Mouse (Mus musculus): Measurements from ENCODE around the gene Gm47996. TPM values are rescaled to one million over a fixed set of nuclear protein-coding genes. Genes with fewer than 3 reads are reported as not detected.
"Not testable (repeated sequence)": the region's sequence is repeated elsewhere in the genome, so short reads cannot be mapped to it uniquely, and the experiment has no call there.

Gene Gm47996
- not detected in 2 replicates for polyA plus RNA-seq (2012; ENCODE audit: insufficient read depth, low replicate concordance)

DNA sequence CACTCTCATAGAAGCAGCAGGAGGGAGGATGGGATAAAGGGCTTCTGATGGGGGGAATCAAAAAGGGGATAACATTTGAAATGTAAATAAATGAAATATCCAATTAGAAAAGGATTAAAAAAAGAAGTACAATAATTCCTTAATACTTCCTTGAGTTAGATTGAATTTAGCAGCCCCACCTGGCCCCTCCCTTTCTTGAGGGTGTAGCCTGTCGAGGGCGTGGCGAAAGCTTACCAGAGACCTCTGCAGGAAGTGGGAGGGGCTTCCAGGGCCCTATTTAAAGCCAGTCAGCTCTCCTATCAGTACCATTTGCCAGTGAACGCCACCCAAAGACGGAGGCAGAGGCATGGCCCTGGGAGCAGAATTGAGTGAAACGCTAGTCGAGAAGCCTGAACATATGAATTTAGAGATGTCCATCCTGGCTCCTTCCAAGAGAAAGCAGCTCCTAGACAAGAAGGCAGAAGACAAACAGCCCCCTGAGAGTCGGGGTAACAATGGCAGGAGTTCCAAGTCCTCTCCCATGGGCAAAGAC is at the start of gene Gm47996:
Gene Gm47996, plus strand, starts transcription at position 308 of the 532 bp plus-strand sequence.
- H3K9me3 ChIP-seq; H3K4me3 ChIP-seq (replicated peaks); H3K4me1 ChIP-seq; H3K36me3 ChIP-seq (replicated peaks; ENCODE audit: low read length); H3K27me3 ChIP-seq (replicated peaks): not testable (repeated sequence)

DNA sequence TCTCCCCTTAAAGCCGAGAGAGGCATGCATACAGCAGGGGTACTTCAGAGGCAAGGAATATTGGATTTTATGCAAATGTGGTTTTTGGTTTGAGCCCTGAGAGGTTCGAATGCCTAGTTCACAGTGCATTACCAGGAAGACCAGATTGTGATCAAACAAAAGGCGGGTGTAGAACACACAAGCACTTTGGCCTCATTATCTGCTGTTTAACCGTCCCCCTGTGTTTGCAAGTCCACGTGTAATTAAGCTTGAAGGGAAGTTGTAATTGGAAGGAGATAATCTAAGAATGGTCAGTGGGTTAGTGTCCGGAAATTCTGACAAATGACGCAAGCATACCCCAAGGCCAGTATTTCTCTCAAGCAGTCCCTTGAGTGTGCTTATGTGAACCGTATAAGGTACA is 43.9 kb upstream of the Gm47996 start:
- TF ChIP-seq GATA1 (IDR thresholded peaks at IDR 0.05; ENCODE audit: borderline replicate concordance, low read length) (no peak), FLI1 (IDR thresholded peaks at IDR 0.05; ENCODE audit: low read length) (no peak)
- Histone ChIP-seq H3K4me3 (replicated peaks) (no peak overlapping the region), H3K9me3 (no peaks in the 10 kb centered on the region), H3K27me3 (replicated peaks) (no peaks in the 10 kb centered on the region), H3K4me1 (peaks cover 7% of the 10 kb centered on the region), H3K36me3 (replicated peaks; ENCODE audit: low read length) (no peaks in the 10 kb centered on the region)

DNA sequence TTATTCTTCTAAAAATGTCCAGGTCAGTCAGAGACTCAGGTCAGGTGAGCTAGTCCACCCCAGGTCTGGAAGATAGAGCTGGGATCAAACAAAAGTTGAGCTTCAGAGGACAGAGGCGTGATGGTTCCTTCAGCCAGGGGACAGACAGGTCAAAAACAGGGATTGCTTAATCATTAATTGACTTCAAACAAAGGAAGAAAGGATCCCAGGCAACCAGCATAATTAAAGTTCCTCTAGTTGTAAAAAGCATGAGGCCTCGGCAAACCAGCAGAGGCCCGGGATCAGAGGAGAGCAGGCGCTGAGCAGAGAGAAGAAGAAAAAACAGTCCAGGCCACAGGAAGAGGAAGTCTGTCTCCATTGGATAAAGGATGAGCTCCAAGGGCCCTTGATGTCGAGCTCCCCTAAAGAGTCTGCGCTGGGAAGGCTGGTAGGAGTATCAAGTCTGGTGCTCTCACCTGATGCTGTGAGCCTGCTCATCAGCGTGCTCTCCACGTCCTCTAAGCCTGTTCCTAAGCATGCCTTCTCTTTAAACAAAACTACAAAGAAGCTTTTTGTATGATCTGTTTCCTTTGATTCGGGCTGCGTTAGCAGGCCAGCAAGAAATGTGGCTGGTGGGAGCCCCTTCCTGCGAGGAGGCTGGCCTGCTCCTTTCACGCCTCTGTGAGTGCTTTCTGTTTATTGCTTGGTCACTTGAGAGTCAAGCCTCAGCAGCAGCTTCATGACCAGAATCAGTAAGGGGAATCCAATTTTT is 42.5 kb upstream of the Gm47996 start:
- no peaks in the 10 kb centered on the region for H3K9me3 ChIP-seq
- H3K4me1 ChIP-seq, result peaks cover 7% of the 10 kb centered on the region
- TF ChIP-seq GATA1 (IDR thresholded peaks at IDR 0.05; ENCODE audit: borderline replicate concordance, low read length) (no peak), FLI1 (IDR thresholded peaks at IDR 0.05; ENCODE audit: low read length) (no peak)
- no peaks in the 10 kb centered on the region for H3K27me3 ChIP-seq (replicated peaks)
- H3K36me3 ChIP-seq (replicated peaks; ENCODE audit: low read length), result no peaks in the 10 kb centered on the region
- H3K4me3 ChIP-seq (replicated peaks), result no peak overlapping the region

DNA sequence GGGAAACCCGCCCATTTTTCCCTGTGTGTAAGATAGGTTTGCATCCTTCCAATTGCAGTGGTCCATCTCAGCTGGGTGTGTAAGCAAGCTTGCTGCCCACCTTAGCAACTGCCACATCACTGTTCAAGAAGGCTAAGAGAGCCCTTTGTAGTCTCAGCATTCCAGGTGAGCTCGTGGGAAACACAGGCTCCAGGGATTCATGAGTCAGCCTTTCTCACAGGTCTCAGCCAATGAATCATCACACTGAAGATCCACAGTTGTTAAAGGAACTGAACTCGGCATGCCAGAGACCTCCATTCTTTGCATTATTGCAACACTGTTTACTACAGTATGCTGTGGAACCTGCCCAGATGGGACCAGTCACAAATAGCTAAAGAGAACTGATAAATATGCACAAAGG is 41.3 kb upstream of the Gm47996 start:
- Histone ChIP-seq H3K4me1 (peaks cover 7% of the 10 kb centered on the region), H3K27me3 (replicated peaks) (no peaks in the 10 kb centered on the region), H3K36me3 (replicated peaks; ENCODE audit: low read length) (no peaks in the 10 kb centered on the region), H3K9me3 (no peaks in the 10 kb centered on the region), H3K4me3 (replicated peaks) (no peak overlapping the region)
- TF ChIP-seq FLI1 (IDR thresholded peaks at IDR 0.05; ENCODE audit: low read length) (no peak), GATA1 (IDR thresholded peaks at IDR 0.05; ENCODE audit: borderline replicate concordance, low read length) (no peak)

DNA sequence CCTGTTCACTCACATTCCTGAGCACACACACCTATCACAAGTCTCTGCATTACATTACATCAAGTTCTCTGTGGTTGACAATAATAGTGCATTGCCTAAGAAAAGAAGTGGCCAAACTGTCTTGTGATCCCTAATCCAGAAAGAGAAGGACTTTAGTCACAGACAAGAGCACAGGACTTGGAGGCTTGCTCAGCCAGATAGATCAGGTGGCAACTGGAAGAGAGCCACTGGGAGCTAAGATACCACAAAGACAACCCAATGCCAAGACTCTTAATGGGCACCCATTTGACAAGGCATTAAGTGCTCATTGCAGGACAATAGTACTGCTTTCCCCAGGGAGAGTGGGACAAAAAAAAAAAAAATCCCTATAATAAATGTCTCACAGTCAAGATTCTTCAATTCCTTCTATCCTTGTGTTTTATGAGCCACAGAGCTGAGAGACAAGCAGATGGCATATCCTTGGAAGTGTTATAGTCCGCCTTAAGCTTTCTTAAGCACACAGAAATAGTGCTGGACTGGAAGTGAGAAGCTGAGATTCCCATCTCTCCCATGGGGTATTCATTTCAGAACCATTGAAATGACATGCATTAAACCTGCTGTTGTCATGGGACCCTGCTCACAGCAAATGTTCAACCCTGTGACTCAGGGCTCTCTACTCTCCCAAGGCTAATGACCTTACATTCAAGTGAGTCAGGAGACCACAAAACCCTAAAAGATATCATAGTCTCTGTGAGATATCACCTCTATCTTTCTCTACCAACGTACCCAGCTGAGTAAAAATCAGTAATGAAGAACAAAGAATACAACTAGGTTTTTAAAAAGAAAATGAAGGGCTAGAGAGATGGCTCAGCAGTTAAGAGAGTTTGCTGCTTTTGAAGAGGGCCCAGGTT is 38.1 kb upstream of the Gm47996 start:
- no peaks in the 10 kb centered on the region for H3K27me3 ChIP-seq (replicated peaks)
- H3K4me1 ChIP-seq, result peaks cover 10% of the 10 kb centered on the region
- TF ChIP-seq FLI1 (IDR thresholded peaks at IDR 0.05; ENCODE audit: low read length), result no peak
- TF ChIP-seq GATA1 (IDR thresholded peaks at IDR 0.05; ENCODE audit: borderline replicate concordance, low read length), result no peak
- H3K36me3 ChIP-seq (replicated peaks; ENCODE audit: low read length), result no peaks in the 10 kb centered on the region
- no peak overlapping the region for H3K4me3 ChIP-seq (replicated peaks)
- H3K9me3 ChIP-seq, result no peaks in the 10 kb centered on the region

DNA sequence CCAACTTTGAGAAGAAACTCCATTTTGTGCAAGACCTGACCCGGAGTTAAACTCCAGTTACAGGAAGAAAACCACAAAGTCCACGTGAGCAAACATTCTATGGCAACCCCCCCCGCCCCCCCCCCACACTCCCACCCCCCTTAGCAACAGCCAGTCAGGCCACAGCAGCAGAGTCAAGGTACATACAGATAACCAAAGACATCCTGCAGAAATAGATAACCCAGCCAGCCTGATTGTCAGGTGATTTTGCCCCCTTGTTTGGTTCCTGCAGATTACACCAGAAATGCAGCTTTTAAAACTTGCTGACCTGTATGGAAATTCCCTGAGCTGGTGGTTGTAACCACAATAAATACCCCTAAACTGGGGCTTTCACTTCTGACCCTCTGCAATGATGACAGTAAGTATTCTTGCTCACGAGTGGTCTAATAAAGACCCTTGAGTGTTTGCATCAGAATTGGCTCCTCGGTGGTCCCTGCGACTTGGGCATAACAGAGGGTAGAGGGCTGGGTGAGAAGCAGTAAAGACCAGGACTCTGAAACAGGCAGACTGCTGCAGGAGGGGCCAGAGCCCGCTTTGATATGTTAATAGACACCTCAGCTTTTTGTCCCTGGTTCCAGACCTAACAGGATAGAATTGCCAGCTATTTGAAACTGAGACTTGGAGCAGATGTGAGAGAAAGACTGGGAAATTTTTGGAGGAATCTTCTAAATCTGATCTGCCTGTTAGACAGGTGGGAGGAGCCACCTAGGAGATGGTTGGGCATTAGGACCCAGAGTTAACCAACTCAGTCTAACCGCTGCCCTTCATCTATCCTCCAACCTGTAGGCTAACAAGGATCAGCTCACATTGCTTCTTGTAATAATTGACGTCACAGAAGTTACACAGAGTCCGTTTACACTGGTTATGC is 32.6 kb upstream of the Gm47996 start:
- Histone ChIP-seq H3K9me3 (no peaks in the 10 kb centered on the region), H3K27me3 (replicated peaks) (no peaks in the 10 kb centered on the region), H3K4me3 (replicated peaks) (peak overlapping the region; percentile 85), H3K36me3 (replicated peaks; ENCODE audit: low read length) (no peaks in the 10 kb centered on the region), H3K4me1 (peaks cover 16% of the 10 kb centered on the region)
- no peak for TF ChIP-seq GATA1 (IDR thresholded peaks at IDR 0.05; ENCODE audit: borderline replicate concordance, low read length)
- no peak for TF ChIP-seq FLI1 (IDR thresholded peaks at IDR 0.05; ENCODE audit: low read length)

DNA sequence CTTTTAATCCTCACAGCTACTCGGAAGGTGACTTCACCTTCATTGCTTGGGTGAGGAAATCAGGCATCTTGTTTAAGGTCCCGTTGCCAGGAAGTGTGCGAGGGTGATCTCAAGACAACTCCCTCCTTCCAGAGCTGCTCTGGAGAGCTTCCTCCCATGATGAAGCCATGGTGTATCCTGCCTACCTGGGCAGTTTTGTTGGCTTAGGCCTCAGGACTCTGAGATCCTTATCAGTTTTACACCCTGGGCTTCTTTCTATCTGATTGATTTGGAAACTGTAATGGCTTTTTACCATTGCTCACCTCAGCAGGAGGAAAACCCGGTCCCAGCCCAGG is 32.0 kb upstream of the Gm47996 start:
- no peak for TF ChIP-seq GATA1 (IDR thresholded peaks at IDR 0.05; ENCODE audit: borderline replicate concordance, low read length)
- no peak for TF ChIP-seq FLI1 (IDR thresholded peaks at IDR 0.05; ENCODE audit: low read length)
- H3K9me3 ChIP-seq, result no peaks in the 10 kb centered on the region
- H3K36me3 ChIP-seq (replicated peaks; ENCODE audit: low read length), result no peaks in the 10 kb centered on the region
- peak overlapping the region; percentile 85 for H3K4me3 ChIP-seq (replicated peaks)
- H3K27me3 ChIP-seq (replicated peaks), result no peaks in the 10 kb centered on the region
- peaks cover 16% of the 10 kb centered on the region for H3K4me1 ChIP-seq

DNA sequence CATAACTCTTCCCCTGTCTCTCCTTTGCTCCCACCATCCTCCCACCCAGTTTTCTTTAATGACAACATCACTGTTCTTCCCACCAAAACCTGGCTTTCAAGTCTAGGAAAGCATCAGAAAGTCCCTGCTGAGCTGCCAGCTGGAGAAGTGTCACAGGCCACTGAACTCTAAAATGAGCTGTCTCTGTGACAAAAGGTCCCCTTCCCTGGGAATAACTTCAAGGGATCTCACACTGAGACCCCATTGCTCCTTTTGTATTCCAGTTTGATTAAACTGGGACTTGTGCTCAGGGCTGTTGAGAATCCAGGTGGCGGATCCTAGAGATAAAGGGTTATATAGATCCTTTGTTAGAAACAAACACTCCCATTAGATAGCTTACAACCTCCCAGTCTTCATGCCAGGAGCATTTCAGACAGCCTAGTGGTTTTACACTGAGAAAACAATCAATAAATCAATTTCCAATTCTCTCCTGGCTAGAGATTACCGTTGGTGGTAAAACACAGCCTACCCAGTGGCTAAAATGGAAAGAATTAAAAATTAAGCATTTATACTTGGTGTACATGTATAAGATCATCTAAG is 31.3 kb upstream of the Gm47996 start:
- Histone ChIP-seq H3K4me3 (replicated peaks) (no peak overlapping the region), H3K9me3 (no peaks in the 10 kb centered on the region), H3K4me1 (peaks cover 16% of the 10 kb centered on the region), H3K27me3 (replicated peaks) (no peaks in the 10 kb centered on the region), H3K36me3 (replicated peaks; ENCODE audit: low read length) (no peaks in the 10 kb centered on the region)
- TF ChIP-seq GATA1 (IDR thresholded peaks at IDR 0.05; ENCODE audit: borderline replicate concordance, low read length), result no peak
- no peak for TF ChIP-seq FLI1 (IDR thresholded peaks at IDR 0.05; ENCODE audit: low read length)

DNA sequence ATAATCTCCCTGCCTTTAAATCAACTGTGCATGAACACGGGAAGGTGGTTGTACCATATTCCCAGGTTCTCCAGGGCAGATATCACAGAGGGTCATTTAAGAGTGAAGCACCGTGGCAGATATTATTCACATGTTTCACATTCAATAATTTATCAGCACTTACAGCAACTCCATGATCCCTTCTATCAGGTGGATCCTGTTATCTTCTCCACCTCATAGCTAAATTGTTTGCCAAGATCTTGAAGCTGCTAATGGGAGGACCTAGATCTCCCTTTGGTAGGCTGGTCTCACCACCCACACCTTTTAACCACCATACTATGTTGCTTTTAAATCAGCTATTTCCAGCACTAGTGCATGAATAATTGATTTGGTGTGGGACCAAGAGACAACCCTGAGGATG is 29.8 kb upstream of the Gm47996 start:
- Histone ChIP-seq H3K4me1 (peaks cover 16% of the 10 kb centered on the region), H3K4me3 (replicated peaks) (no peak overlapping the region), H3K9me3 (no peaks in the 10 kb centered on the region), H3K27me3 (replicated peaks) (no peaks in the 10 kb centered on the region), H3K36me3 (replicated peaks; ENCODE audit: low read length) (no peaks in the 10 kb centered on the region)
- TF ChIP-seq FLI1 (IDR thresholded peaks at IDR 0.05; ENCODE audit: low read length) (no peak), GATA1 (IDR thresholded peaks at IDR 0.05; ENCODE audit: borderline replicate concordance, low read length) (no peak)

DNA sequence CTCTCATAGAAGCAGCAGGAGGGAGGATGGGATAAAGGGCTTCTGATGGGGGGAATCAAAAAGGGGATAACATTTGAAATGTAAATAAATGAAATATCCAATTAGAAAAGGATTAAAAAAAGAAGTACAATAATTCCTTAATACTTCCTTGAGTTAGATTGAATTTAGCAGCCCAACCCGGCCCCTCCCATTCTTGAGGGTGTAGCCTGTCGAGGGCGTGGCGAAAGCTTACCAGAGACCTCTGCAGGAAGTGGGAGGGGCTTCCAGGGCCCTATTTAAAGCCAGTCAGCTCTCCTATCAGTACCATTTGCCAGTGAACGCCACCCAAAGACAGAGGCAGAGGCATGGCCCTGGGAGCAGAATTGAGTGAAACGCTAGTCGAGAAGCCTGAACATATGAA is 27.7 kb upstream of the Gm47996 start, which contains the start of gene Gm47985:
Gene Gm47985, plus strand, starts transcription at position 272 of the 400 bp plus-strand sequence.
- H3K4me3 ChIP-seq (replicated peaks); H3K9me3 ChIP-seq; H3K4me1 ChIP-seq; H3K27me3 ChIP-seq (replicated peaks); H3K36me3 ChIP-seq (replicated peaks; ENCODE audit: low read length): not testable (repeated sequence)

DNA sequence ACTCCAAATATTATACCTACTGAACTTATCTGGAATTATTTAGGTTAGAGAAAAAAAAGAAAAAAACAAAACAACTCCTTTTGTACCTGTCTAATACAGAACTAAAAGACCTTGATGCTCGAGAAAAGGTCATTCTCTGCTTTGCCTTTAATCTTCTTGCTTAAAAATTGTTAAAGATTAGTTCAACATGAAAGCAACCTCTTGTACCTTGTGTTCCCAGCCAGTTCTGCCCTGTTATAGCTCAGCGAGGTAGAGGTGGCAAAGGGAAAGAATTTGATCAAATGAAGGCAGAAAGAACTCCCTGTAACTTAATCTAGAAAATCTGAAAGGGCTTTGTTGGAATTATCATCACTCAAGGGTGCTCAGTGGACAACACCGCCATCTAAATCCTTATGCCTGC is 23.7 kb upstream of the Gm47996 start:
- H3K4me1 ChIP-seq; H3K36me3 ChIP-seq (replicated peaks; ENCODE audit: low read length); H3K4me3 ChIP-seq (replicated peaks); H3K27me3 ChIP-seq (replicated peaks); H3K9me3 ChIP-seq: not testable (repeated sequence)

DNA sequence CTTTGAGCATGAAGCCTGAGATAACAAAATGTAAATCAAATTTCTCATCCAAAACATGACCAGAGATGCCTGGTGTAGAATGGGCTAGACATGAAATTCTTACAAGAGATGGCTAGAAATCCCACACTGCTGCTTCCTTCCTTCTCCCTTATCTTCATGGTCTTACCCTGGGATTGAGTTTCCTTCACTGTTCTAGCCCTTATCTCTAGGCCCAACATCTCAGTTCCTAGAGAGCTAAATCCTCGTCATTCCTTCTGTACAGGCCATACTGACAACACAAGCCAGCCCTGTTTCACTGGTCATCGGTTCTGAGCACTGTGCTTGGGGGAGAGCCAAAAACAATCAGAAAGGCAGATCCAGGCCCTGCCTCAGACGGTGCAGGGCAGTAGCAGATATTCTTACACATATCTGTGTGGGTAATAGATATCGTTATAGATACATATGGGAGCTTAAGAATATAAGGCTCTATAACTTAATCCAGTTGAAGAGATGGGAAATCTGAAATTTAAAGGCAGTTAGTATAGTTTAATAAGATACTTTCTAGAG is 23.0 kb upstream of the Gm47996 start:
- not testable (repeated sequence) for H3K4me3 ChIP-seq (replicated peaks); H3K4me1 ChIP-seq; H3K9me3 ChIP-seq; H3K36me3 ChIP-seq (replicated peaks; ENCODE audit: low read length); H3K27me3 ChIP-seq (replicated peaks)

Measured in megakaryocyte, embryonic 14.5 days (primary cell).